Mouse (Mus musculus) neural tube, embryonic 11.5 days (tissue): ENCODE results near the gene Hoxd1. TPM values are rescaled to one million over a fixed set of nuclear protein-coding genes. Genes with fewer than 3 reads are reported as not detected.
A peak's percentile ranks its signal among the peaks of the same experiment; 100 is the strongest.

Experiments
- ATAC-seq: fragments of 200-750 bp; cut with Nextera tagmentation; 2 replicates; pipeline ENCODE4 v1.8.0; 2017; ENCODE audit warnings: moderate number of reproducible peaks, mild to moderate bottlenecking, moderate TSS enrichment, moderate library complexity; ENCODE audit not compliant: insufficient read depth, low FRiP score, low TSS enrichment
- DNase-seq: peaks from one replicate; pipeline ENCODE4 v3.0.0-alpha.2; 2015; ENCODE audit warnings: low spot score
- H3K27ac ChIP-seq: fragments of 300-500 bp; sonication (generic); 2 replicates; pipeline ENCODE4 v1.5.1; 2014; ENCODE audit warnings: low read depth, mild to moderate bottlenecking, low read length
- H3K27me3 ChIP-seq: fragments of 300-500 bp; sonication (generic); 2 replicates; pipeline ENCODE4 v1.6.1; 2014; ENCODE audit warnings: mild to moderate bottlenecking, low read length, mixed read lengths; ENCODE audit not compliant: control insufficient read depth, insufficient read depth
- H3K36me3 ChIP-seq: fragments of 300-500 bp; sonication (generic); 2 replicates; pipeline ENCODE4 v1.6.1; 2014; ENCODE audit warnings: mild to moderate bottlenecking, low read length, moderate library complexity, mixed read lengths; ENCODE audit not compliant: control insufficient read depth, insufficient read depth
- H3K4me1 ChIP-seq: fragments of 300-500 bp; sonication (generic); 2 replicates; pipeline ENCODE4 v1.6.1; 2014; ENCODE audit warnings: low read length, mixed read lengths; ENCODE audit not compliant: control insufficient read depth, insufficient read depth
- H3K4me2 ChIP-seq: fragments of 300-500 bp; sonication (generic); 2 replicates; pipeline ENCODE4 v1.6.1; 2014; ENCODE audit warnings: low read depth, mild to moderate bottlenecking, moderate library complexity
- H3K4me3 ChIP-seq: fragments of 300-500 bp; sonication (generic); 2 replicates; pipeline ENCODE4 v1.5.1; 2014; ENCODE audit warnings: low read depth, low read length
- H3K9ac ChIP-seq: fragments of 300-500 bp; sonication (generic); 2 replicates; pipeline ENCODE4 v1.6.1; 2014; ENCODE audit warnings: mild to moderate bottlenecking, low read length
- H3K9me3 ChIP-seq: fragments of 300-500 bp; sonication (generic); 2 replicates; pipeline ENCODE4 v1.6.1; 2016; ENCODE audit warnings: low read length; ENCODE audit not compliant: control insufficient read depth
- WGBS: fragments of 180-500 bp; shearing (Covaris S2); extraction: QIAGEN DNeasy Blood & Tissue Kit; methylation state at CpG from one replicate; pipeline ENCODE4 v1.1.7; 2014; 5-methylcytosine and 5-hydroxymethylcytosine counted together
- polyA plus RNA-seq: library from polyadenylated mRNA; unstranded; fragments of >200 nt; fragmentation: Nextera tagmentation; extraction: Ambion mirVana; gene quantifications from 2 replicates; pipeline ENCODE4 v1.2.1, GENCODE M21; 2014

Gene Hoxd1
- polyA plus RNA-seq, 1 experiment from 2014 or later = 9.8 TPM

DNA sequence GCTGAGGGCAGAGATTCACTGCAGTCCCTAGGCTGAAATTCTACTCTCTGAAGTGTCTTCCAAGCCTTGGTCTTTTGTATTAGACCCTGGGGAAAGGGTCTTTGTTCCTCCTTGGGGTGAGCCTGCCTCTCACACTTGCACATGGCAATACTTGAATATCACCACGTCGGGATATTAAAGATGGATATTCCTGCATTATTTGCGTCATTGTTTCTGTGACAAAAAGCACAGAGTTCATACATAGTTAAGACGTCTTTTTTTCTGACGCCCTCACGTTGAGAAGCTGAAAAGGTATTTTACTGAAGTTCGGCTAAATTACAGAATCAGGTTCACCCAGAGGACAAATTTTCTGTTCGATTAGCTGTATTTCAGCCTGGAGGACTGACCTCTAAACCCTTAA is 32.4 kb upstream of the Hoxd1 start:
- H3K4me3 ChIP-seq = peak overlapping the region; percentile 48
- H3K4me2 ChIP-seq = peak overlapping the region; percentile 91
- peaks cover 2% of the 10 kb centered on the region; the same call in 1 of the 2 replicates for H3K36me3 ChIP-seq
- WGBS = under 1% methylated on average over 8 of the region's 8 CpGs
- H3K9ac ChIP-seq = peak overlapping the region; percentile 95
- DNase-seq (peak; percentile 56), ATAC-seq (no peak)
- peaks cover 63% of the 10 kb centered on the region for H3K4me1 ChIP-seq
- no peaks in the 10 kb centered on the region for H3K9me3 ChIP-seq
- H3K27me3 ChIP-seq = no peaks in the 10 kb centered on the region
- H3K27ac ChIP-seq = peak overlapping the region; percentile 99

DNA sequence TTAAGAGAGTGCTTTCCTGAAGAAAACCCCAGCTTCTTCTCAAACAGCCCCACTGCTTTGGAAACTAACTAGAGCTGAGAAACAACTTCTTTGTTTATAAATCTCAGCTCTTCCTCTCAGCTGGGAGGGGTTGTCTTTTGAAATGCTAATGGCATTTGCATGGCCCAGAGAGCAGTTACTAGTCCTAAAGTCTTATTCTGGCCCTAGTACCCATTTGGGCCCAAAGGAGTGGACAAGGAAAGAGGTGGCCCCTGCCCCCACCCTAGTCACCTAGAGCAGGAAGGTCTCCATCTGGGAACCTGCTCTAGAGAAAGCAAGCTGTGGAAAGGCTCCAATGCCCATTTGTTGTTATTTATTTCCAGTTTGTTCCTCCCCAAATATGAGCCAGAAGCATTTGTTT is 31.7 kb upstream of the Hoxd1 start:
- peaks cover 2% of the 10 kb centered on the region; the same call in 1 of the 2 replicates for H3K36me3 ChIP-seq
- H3K4me1 ChIP-seq = peaks cover 66% of the 10 kb centered on the region
- no peaks in the 10 kb centered on the region for H3K27me3 ChIP-seq
- peak overlapping the region; percentile 91 for H3K4me2 ChIP-seq
- peak overlapping the region; percentile 99 for H3K27ac ChIP-seq
- ATAC-seq (no peak), DNase-seq (peak; percentile 64)
- peak overlapping the region; percentile 48 for H3K4me3 ChIP-seq
- peak overlapping the region; percentile 95 for H3K9ac ChIP-seq
- no peaks in the 10 kb centered on the region for H3K9me3 ChIP-seq

DNA sequence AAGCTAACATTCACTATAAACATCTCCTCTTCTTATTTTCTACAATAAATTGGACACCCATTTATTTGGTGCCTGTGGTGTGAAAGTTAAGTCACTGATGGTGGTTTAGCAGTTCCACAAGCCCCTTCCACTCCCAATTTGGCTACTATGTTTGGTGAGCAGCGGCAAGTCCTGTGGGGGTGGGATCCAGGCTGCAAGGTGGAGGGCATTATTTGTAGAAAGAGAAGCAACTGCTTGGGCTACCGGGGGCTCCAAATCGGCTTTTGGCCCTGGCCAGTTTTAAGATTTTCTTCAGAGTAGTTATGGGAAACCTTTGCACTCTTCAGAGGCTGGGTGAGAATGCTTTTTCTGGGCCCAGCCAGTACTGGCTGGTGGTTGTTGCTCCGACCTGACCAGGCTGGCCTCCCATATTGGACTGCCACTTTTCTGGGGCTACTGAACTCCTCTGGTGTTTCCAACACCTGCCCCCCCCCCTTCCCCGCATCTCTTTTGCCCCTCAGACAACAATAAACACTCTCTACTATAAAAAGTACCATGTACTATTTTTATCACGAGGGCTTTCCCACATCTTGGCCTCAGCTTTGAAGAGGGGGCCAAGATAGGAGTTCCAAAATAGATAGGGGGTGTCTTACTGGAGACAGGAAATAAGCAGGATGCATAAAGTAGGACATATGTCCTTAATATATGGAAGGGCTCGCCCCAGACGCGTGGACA is 30.8 kb upstream of the Hoxd1 start:
- peaks cover 68% of the 10 kb centered on the region for H3K4me1 ChIP-seq
- 6% methylated on average over 9 of the region's 9 CpGs for WGBS
- no peak for ATAC-seq
- peak overlapping the region; percentile 99 for H3K27ac ChIP-seq
- no peaks in the 10 kb centered on the region for H3K27me3 ChIP-seq
- peak overlapping the region; percentile 48 for H3K4me3 ChIP-seq
- peaks cover 2% of the 10 kb centered on the region; the same call in 1 of the 2 replicates for H3K36me3 ChIP-seq
- peak overlapping the region; percentile 91 for H3K4me2 ChIP-seq
- H3K9ac ChIP-seq = peak overlapping the region; percentile 95
- H3K9me3 ChIP-seq = no peaks in the 10 kb centered on the region
- peak; percentile 60 for DNase-seq

DNA sequence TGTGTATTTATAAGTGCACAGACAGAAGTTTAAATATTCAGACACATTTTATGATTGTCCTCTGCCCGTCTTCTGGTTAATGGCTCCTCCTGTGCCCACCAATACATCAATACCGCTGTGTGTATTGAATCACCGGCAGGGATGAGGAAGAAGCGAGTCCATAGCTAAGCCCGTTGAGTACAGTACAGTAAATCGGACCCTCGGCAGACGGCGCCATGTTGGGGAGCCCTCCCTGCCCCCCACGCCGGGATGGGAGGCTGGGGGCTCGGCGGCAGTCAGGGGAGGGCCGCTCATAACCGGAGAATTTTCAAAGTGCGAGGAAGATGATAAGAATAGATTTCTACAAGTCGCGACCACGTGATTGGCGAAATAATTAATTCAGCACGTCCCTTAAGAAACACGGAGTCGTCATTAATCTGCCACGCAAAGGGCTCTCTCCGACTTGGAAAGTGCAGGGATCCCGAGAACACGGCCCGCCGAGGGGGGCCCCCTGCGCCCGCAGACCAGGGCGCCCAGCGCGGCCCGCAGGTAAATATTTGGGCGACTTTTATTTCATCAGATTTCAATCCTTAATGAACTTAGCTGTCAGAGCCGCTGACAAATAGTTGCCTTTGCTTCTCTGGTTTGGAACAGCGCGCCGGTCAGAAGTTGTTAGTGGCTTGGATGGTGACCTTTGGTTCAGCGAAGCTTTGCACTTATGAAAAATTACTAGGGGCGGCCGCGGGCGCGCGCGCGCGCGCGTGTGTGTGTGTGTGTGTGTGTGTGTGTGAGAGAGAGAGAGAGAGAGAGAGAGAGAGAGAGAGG is 30.1 kb upstream of the Hoxd1 start:
- WGBS = under 1% methylated on average over 52 of the region's 52 CpGs

DNA sequence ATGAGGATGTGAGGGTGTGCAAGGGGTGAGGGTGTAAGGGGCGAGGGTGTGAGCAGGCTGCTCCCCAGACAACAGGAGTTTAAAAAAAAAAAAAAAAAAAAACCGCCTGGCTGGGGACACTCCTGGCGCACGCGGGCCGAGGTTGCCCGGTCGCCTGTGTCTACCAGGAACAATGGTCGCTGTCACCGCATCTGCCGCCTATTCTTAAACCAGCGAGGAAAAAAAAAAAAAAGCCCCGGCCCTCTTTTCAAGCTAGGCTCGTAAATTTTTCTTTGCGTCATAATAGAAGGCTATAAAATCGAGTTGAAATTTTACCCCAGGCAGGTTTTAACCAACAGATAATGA is 29.5 kb upstream of the Hoxd1 start:
- Histone ChIP-seq H3K36me3 (no peaks in the 10 kb centered on the region; the same call in 1 of the 2 replicates), H3K4me2 (peak overlapping the region; percentile 91), H3K4me1 (peaks cover 73% of the 10 kb centered on the region), H3K4me3 (peak overlapping the region; percentile 48), H3K9ac (peak overlapping the region; percentile 95), H3K27me3 (no peaks in the 10 kb centered on the region), H3K27ac (peak overlapping the region; percentile 99), H3K9me3 (no peaks in the 10 kb centered on the region)
- ATAC-seq (peak; percentile 53), DNase-seq (peak; percentile 83)
- under 1% methylated on average over 16 of the region's 16 CpGs for WGBS

More for the DNA sequence above, 30.1 kb upstream of the Hoxd1 start:
- Histone ChIP-seq H3K9me3 (no peaks in the 10 kb centered on the region), H3K36me3 (peaks cover 2% of the 10 kb centered on the region; the same call in 1 of the 2 replicates), H3K4me1 (peaks cover 68% of the 10 kb centered on the region), H3K4me3 (peak overlapping the region; percentile 48), H3K4me2 (peak overlapping the region; percentile 91), H3K9ac (peak overlapping the region; percentile 95), H3K27ac (peak overlapping the region; percentile 99), H3K27me3 (no peaks in the 10 kb centered on the region)
- ATAC-seq (no peak), DNase-seq (peak; percentile 84)

DNA sequence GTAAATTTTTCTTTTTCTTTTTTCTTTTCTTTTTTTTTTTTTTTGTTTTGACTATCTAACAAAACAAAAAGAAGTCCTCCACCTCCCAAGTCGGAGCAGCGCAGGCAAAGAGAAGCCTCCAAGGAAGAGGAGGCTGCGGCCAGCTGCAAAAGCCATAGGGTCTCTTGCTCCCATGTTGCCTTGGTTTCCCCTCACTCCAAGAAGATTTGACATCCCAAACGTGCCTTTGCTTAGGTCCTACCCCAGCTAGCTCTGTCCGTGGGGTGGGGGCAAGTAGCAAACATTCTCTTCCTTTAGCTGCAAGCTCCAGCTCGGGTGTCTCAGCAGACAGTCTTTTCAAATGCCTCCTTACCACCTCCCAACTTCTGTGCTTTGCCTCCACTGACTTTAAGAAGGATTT is 29.0 kb upstream of the Hoxd1 start:
- Histone ChIP-seq H3K27ac (peak overlapping the region; percentile 99), H3K4me2 (peak overlapping the region; percentile 91), H3K9ac (peak overlapping the region; percentile 95), H3K9me3 (no peaks in the 10 kb centered on the region), H3K4me1 (peaks cover 72% of the 10 kb centered on the region), H3K4me3 (peak overlapping the region; percentile 48), H3K27me3 (no peaks in the 10 kb centered on the region), H3K36me3 (no peaks in the 10 kb centered on the region)
- under 1% methylated on average over 6 of the region's 6 CpGs for WGBS
- ATAC-seq (no peak), DNase-seq (peak; percentile 71)

DNA sequence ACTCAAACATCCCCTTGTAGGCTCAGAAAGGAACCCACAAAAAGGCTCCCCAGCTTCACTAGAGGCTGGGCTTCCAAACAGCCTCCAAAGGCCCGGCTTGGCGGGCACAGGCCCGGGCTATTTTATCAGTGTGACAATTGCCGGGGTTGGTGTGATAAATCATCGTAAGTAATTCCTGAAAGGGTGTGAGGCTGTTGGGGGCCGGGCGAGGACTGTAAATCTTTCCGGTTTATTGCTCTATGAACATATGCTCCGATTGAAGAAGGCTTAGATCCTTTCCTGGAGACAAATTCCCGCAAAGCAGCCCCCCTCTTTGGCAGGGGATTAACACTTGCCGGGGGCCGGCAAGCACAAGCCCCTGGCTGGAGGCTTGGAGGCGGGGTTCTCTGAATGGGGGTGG is 28.3 kb upstream of the Hoxd1 start:
- H3K4me3 ChIP-seq = peak overlapping the region; percentile 48
- H3K9ac ChIP-seq = peak overlapping the region; percentile 95
- H3K9me3 ChIP-seq = no peaks in the 10 kb centered on the region
- H3K27me3 ChIP-seq = no peaks in the 10 kb centered on the region
- peak overlapping the region; percentile 91 for H3K4me2 ChIP-seq
- H3K36me3 ChIP-seq = no peaks in the 10 kb centered on the region
- ATAC-seq (peak; percentile 62), DNase-seq (peak; percentile 85)
- H3K4me1 ChIP-seq = peaks cover 74% of the 10 kb centered on the region
- H3K27ac ChIP-seq = peak overlapping the region; percentile 99
- WGBS = under 1% methylated on average over 13 of the region's 13 CpGs

DNA sequence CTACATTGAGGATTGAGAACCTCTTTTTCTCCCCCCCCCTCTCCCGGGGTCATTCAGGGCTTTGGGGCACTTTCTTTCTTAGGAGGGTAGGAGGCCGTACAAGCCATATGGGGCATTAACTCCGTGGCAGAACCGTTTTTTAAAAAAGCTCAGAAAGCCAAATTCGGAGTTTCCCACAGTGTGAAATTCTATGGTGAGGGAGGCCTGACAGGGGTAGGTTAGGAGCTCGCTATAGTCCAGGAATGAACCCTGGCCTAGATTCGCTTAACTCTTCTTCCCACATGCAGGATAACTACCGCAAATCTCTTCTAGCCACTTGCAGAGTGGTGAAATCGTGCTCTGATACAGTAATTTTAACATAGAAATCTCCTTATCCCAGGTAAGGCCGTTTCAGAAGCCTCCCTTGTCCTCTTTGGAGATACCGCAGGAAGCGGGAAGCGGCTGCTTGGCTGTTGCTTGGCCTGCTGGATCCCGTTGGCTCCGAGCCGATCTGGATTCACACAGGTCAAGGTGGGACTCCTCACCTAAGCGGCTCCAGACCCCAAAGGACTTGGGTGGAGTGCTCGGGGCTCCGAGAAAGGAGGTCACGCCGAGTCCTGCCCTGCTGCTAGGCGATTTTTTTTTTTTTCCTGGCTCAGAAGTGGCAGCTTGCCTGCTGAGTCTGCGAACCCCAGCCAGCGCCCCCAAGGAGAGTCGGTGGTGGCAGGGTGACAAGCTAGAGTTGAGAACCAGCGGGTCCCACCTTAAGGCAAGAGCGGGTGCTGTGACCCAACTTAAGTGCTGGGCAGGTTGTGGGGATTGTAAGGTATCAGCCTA is 27.6 kb upstream of the Hoxd1 start:
- Histone ChIP-seq H3K36me3 (no peaks in the 10 kb centered on the region), H3K9me3 (no peaks in the 10 kb centered on the region), H3K4me2 (peak overlapping the region; percentile 91), H3K27me3 (no peaks in the 10 kb centered on the region), H3K4me3 (peak overlapping the region; percentile 48), H3K27ac (peak overlapping the region; percentile 99), H3K9ac (peak overlapping the region; percentile 95), H3K4me1 (peaks cover 78% of the 10 kb centered on the region)
- ATAC-seq = no peak
- WGBS = 3% methylated on average over 27 of the region's 27 CpGs
- DNase-seq = peak; percentile 69
